Mouse (Mus musculus): ENCODE measurements around the gene Spag6l. TPM values are rescaled to one million over a fixed set of nuclear protein-coding genes. Genes with fewer than 3 reads are reported as not detected.
"Not testable (repeated sequence)": the region's sequence is repeated elsewhere in the genome, so short reads cannot be mapped to it uniquely, and the experiment has no call there.

Gene Spag6l
- polyA plus RNA-seq (2016; fragmentation: Nextera tagmentation; extraction: Ambion mirVana) = 0.12 and 0.15 TPM in 2 replicates

- peak; percentile 64 for ATAC-seq (ENCODE audit: insufficient number of reproducible peaks, low FRiP score)
- Histone ChIP-seq H3K27me3 (replicated peaks) (no peaks in the 10 kb centered on the region), H3K4me3 (peak within 1 kb of the TSS; percentile 50), H3K4me1 (replicated peaks) (no peaks in the 10 kb centered on the region), H3K9me3 (replicated peaks) (no peaks in the 10 kb centered on the region), H3K9ac (peak within 1 kb of the TSS; percentile 44; the same call in 1 of the 2 replicates), H3K36me3 (no peaks in the 10 kb centered on the region), H3K27ac (ENCODE audit: poor library complexity, severe bottlenecking) (no peak within 1 kb of the TSS), H3K4me2 (peak within 1 kb of the TSS; percentile 87)
- WGBS = 7% methylated on average over 33 of the region's 33 CpGs
These were observed at the start of gene Spag6l for GRCm38 (mm10) chr16:16828757-16829615. TSS of gene Spag6l (minus strand) at chr16:16829456.

DNA sequence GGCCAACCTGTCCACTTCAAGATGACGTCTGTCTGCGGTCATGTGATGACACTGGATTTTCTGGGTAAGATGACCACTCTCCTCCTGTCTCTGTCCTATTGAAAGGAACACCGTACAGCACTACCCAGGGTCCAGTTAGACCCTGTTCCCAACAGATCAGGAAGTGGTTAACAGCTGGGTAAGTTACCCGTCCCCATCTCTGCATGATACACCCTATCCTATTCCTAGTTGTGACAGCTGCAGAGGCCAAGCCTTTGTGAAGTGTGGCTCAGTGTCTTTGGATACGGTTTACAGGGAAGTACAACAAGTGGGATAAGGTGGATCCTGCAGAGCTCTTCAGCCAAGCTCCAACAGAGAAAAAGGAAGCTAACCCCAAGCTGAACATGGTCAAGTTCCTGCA, 49.8 kb upstream of the Spag6l start:
- H3K4me2 ChIP-seq = no peak overlapping the region
- H3K27ac ChIP-seq (ENCODE audit: poor library complexity, severe bottlenecking) = no peak overlapping the region
- 85% methylated on average over 5 of the region's 5 CpGs for WGBS
- no peaks in the 10 kb centered on the region for H3K4me1 ChIP-seq (replicated peaks)
- no peak overlapping the region for H3K9ac ChIP-seq
- peaks cover 90% of the 10 kb centered on the region for H3K36me3 ChIP-seq
- no peak for ATAC-seq (ENCODE audit: insufficient number of reproducible peaks, low FRiP score)
- no peak overlapping the region for H3K4me3 ChIP-seq
- 0 out of 2 replicates have a peak, but pooled peaks cover 3% of the 10 kb centered on the region for H3K9me3 ChIP-seq (replicated peaks)
- H3K27me3 ChIP-seq (replicated peaks) = no peaks in the 10 kb centered on the region

DNA sequence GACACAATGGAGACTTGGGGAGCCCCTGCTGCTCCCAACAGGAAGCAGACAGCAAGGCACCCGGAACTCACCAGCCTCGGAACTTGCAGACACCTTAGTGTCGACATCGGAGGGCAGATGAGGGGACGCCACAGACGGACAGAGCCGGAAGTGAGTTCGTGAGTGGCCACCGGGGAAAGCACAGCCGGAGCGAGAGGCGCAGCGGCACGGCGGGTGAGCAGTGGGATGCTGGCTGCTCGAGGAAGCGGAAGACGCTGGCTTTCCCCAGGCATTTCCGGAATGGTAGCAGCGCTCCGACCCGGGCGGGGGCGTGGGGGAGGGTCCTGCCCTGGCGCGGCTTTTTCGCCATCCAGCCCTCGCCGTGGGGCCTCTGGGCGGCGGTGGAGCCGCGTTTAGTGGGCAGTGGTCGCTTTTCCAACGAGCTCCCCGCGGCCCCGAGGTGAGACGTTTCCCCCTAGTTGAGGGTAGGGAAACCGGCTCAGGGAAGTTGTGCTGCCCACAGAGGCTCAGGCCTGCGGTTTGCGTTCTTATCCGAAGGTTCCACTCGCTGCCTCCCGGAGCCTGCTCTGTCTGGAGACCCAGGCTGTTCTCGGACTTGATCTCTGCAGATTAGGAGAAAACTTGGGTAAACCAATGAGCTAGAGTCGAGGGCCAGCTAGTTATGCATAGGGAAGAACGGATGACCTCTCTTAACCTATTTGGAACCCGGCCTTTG, 41.5 kb upstream of the Spag6l start, which contains the start of the genes Top3b and Vpreb1:
Gene Top3b (plus strand): TSS at position 120 of the 715 bp plus-strand sequence.
Gene Vpreb1 (minus strand): TSS at position 227 of the 715 bp plus-strand sequence.
- Histone ChIP-seq H3K9me3 (replicated peaks) (no peaks in the 10 kb centered on the region), H3K27ac (ENCODE audit: poor library complexity, severe bottlenecking) (peak within 1 kb of the TSS; percentile 98), H3K4me2 (peak within 1 kb of the TSS; percentile 80), H3K27me3 (replicated peaks) (no peaks in the 10 kb centered on the region), H3K36me3 (peaks cover 10% of the 10 kb centered on the region), H3K9ac (peak within 1 kb of the TSS; percentile 80), H3K4me1 (replicated peaks) (peaks cover 21% of the 10 kb centered on the region), H3K4me3 (peak within 1 kb of the TSS; percentile 68)
- ATAC-seq (ENCODE audit: insufficient number of reproducible peaks, low FRiP score) = peak; percentile 95
- under 1% methylated on average over 49 of the region's 49 CpGs for WGBS

GRCm38 (mm10) chr16:16870241-16870616, 41.0 kb upstream of the Spag6l start:
- peaks cover 22% of the 10 kb centered on the region for H3K4me1 ChIP-seq (replicated peaks)
- 34% methylated on average over 7 of the region's 7 CpGs for WGBS
- peak overlapping the region; percentile 80 for H3K4me2 ChIP-seq
- H3K27ac ChIP-seq (ENCODE audit: poor library complexity, severe bottlenecking) = peak overlapping the region; percentile 98
- H3K9me3 ChIP-seq (replicated peaks) = no peaks in the 10 kb centered on the region
- H3K4me3 ChIP-seq = peak overlapping the region; percentile 68
- H3K27me3 ChIP-seq (replicated peaks) = no peaks in the 10 kb centered on the region
- peak overlapping the region; percentile 80; the same call in 1 of the 2 replicates for H3K9ac ChIP-seq
- no peak for ATAC-seq (ENCODE audit: insufficient number of reproducible peaks, low FRiP score)
- H3K36me3 ChIP-seq = peaks cover 8% of the 10 kb centered on the region

DNA sequence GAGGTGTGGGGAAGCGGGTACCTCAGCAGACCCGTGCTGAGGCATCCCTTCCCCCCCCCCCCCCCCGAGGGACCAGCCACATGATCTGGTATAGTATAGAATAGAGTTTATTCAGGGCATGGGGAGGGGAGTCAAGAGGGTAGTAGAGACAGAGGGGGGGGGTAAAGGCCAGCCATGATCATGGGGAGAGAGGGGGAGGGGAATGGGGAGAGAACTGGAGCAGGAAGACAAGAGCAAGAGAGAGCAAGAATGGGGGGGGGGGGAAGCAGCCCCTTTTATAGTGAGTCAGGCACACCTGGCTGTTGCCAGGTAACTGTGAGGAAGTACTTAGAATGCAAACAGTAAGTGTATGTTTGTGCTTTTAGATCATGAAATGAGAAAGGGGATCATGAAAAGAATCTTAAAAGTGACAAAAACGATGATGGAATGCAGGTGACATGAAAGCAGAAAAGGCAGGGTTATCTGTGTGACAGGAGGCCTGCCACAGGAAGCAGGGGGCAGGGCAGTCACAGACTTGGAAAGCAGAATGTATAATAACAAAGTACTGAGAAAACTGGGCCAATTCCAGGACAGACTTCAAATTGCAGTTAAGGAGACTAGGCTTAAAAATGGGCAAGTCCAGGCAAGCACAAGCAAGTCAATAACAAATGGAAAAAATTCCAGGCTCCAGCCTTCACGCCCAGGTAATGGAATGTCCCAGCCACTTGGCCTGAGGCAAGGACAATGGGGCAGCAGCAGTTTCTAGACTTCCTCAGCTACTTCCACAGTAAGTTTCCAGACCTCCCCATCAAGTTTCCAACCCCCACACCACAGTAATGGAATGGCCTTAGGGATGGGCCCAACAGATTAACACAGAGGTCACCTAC, 36.7 kb upstream of the Spag6l start:
- WGBS = 47% methylated on average over 4 of the region's 5 CpGs

DNA sequence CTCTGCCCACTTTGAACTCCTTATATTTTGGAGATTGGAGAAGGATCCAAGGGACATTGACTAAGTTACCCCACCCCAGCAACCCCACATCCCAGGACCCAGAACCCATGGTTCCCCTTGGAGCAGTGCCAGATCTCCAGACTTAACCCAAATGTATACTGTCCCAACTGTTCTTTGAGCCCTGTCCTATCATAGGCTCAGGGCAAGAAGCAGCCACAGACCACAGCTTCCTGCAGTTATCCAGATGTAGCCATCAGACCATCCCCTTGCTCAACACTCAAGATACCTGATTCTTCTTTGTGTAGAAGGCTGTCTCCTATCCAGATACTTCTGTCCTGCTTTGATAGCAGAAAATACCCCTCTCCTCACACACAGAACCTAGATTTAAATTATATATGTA, 36.0 kb upstream of the Spag6l start:
- H3K4me1 ChIP-seq (replicated peaks) = peaks cover 8% of the 10 kb centered on the region
- no peak for ATAC-seq (ENCODE audit: insufficient number of reproducible peaks, low FRiP score)
- no peaks in the 10 kb centered on the region for H3K9me3 ChIP-seq (replicated peaks)
- H3K27me3 ChIP-seq (replicated peaks) = no peaks in the 10 kb centered on the region
- no peak overlapping the region for H3K9ac ChIP-seq
- H3K27ac ChIP-seq (ENCODE audit: poor library complexity, severe bottlenecking) = no peak overlapping the region
- no peaks in the 10 kb centered on the region for H3K36me3 ChIP-seq
- no peak overlapping the region for H3K4me3 ChIP-seq
- H3K4me2 ChIP-seq = no peak overlapping the region

More for the DNA sequence above, 36.7 kb upstream of the Spag6l start:
- Histone ChIP-seq H3K36me3 (no peaks in the 10 kb centered on the region), H3K27me3 (replicated peaks) (no peaks in the 10 kb centered on the region), H3K4me2 (no peak overlapping the region), H3K27ac (ENCODE audit: poor library complexity, severe bottlenecking) (peak overlapping the region; percentile 44; the same call in 1 of the 2 replicates), H3K4me1 (replicated peaks) (peaks cover 8% of the 10 kb centered on the region), H3K9me3 (replicated peaks) (no peaks in the 10 kb centered on the region), H3K4me3 (no peak overlapping the region), H3K9ac (no peak overlapping the region)
- no peak for ATAC-seq (ENCODE audit: insufficient number of reproducible peaks, low FRiP score)

- H3K9me3 ChIP-seq (replicated peaks) = no peaks in the 10 kb centered on the region
- H3K9ac ChIP-seq = no peak within 1 kb of the TSS
- no peak within 1 kb of the TSS for H3K4me2 ChIP-seq
- no peak within 1 kb of the TSS for H3K4me3 ChIP-seq
- H3K27ac ChIP-seq (ENCODE audit: poor library complexity, severe bottlenecking) = no peak within 1 kb of the TSS
- no peak for ATAC-seq (ENCODE audit: insufficient number of reproducible peaks, low FRiP score)
- peaks cover 8% of the 10 kb centered on the region for H3K4me1 ChIP-seq (replicated peaks)
- WGBS = 69% methylated on average over 2 of the region's 2 CpGs
- H3K36me3 ChIP-seq = no peaks in the 10 kb centered on the region
- H3K27me3 ChIP-seq (replicated peaks) = no peaks in the 10 kb centered on the region
These were observed 34.7 kb upstream of the Spag6l start, which contains the start of gene Igll1 for GRCm38 (mm10) chr16:16863978-16864377. TSS of gene Igll1 (minus strand) at chr16:16863985.

- WGBS = 75% methylated on average over 3 of the region's 3 CpGs
- H3K4me2 ChIP-seq = no peak overlapping the region
- H3K36me3 ChIP-seq = no peaks in the 10 kb centered on the region
- no peaks in the 10 kb centered on the region for H3K9me3 ChIP-seq (replicated peaks)
- ATAC-seq (ENCODE audit: insufficient number of reproducible peaks, low FRiP score) = no peak
- H3K4me1 ChIP-seq (replicated peaks) = peaks cover 8% of the 10 kb centered on the region
- no peak overlapping the region for H3K27ac ChIP-seq (ENCODE audit: poor library complexity, severe bottlenecking)
- no peaks in the 10 kb centered on the region for H3K27me3 ChIP-seq (replicated peaks)
- H3K9ac ChIP-seq = no peak overlapping the region
- no peak overlapping the region for H3K4me3 ChIP-seq
These were observed 33.0 kb upstream of the Spag6l start for GRCm38 (mm10) chr16:16862288-16862687.

- no peaks in the 10 kb centered on the region for H3K4me1 ChIP-seq (replicated peaks)
- H3K9me3 ChIP-seq (replicated peaks) = no peaks in the 10 kb centered on the region
- ATAC-seq (ENCODE audit: insufficient number of reproducible peaks, low FRiP score) = no peak
- no peaks in the 10 kb centered on the region for H3K27me3 ChIP-seq (replicated peaks)
- no peak overlapping the region for H3K4me3 ChIP-seq
- no peak overlapping the region for H3K9ac ChIP-seq
- no peak overlapping the region for H3K27ac ChIP-seq (ENCODE audit: poor library complexity, severe bottlenecking)
- H3K36me3 ChIP-seq = no peaks in the 10 kb centered on the region
- no peak overlapping the region for H3K4me2 ChIP-seq
- 62% methylated on average over 13 of the region's 13 CpGs for WGBS
These were observed 27.6 kb upstream of the Spag6l start for GRCm38 (mm10) chr16:16856731-16857476.

- 79% methylated on average over 9 of the region's 9 CpGs for WGBS
These were observed 26.8 kb upstream of the Spag6l start for GRCm38 (mm10) chr16:16856054-16856453.

More at GRCm38 (mm10) chr16:16856054-16856453, 26.8 kb upstream of the Spag6l start:
- not testable (repeated sequence) for H3K4me3 ChIP-seq; H3K4me1 ChIP-seq (replicated peaks); H3K36me3 ChIP-seq; H3K9ac ChIP-seq; H3K27me3 ChIP-seq (replicated peaks); H3K4me2 ChIP-seq; H3K9me3 ChIP-seq (replicated peaks); H3K27ac ChIP-seq (ENCODE audit: poor library complexity, severe bottlenecking); ATAC-seq (ENCODE audit: insufficient number of reproducible peaks, low FRiP score)
